Mouse (Mus musculus): ENCODE data around the gene Cdr2l.

Gene Cdr2l

DNA sequence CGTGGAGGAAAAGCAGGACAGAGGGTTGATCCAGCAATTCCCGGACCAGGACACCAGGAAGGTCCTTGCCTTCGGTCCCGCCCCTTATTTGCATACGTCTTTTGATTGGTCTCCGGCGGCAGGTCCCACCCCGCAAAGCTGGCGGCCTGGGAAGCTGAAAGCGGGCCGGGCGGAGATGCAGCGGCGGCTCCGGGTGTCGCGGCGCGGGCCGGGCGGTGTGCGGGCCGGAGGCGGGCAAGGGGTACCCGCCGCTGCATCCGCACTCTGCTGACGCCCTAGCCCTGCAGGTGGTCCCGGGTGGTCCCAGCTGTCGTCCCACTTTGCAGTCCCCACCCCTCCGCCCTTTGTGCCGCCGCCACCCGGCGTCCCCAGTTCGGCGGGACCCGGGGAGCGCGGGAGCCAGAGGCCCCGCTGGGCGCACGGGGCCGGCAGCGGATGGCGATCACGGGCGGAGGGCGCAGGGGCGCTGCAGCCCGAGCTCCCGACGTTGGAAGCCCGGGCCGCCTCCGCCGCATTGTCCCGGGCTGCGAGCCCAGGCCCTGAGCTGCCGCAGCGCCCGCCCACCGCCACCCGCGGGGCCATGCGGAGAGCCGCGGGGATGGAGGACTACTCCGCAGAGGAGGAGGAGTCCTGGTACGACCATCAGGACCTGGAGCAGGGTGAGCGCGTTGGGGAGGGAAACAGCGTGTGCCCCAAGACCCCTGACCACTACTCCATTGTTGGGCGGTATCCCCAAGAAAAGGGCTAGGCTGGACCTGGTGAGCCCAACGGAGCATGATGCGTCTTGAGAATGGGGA lies at the start of gene Cdr2l:
Gene Cdr2l (plus strand): TSS at position 174 of the 797 bp plus-strand sequence.
- DNase-seq (ENCODE audit: low spot score in 2 of 2) = peak; percentile 47 to 59

GRCm38 (mm10) chr11:115334531-115334930 lies 47.2 kb upstream of the Cdr2l start, which contains the start of gene Otop3:
Gene Otop3, plus strand, starts transcription at chr11:115334731.
- DNase-seq (ENCODE audit: low spot score in 2 of 2) = no peak

- DNase-seq (ENCODE audit: low spot score in 2 of 2) = no peak
Measured at GRCm38 (mm10) chr11:115335223-115335622, 46.5 kb upstream of the Cdr2l start.

DNA sequence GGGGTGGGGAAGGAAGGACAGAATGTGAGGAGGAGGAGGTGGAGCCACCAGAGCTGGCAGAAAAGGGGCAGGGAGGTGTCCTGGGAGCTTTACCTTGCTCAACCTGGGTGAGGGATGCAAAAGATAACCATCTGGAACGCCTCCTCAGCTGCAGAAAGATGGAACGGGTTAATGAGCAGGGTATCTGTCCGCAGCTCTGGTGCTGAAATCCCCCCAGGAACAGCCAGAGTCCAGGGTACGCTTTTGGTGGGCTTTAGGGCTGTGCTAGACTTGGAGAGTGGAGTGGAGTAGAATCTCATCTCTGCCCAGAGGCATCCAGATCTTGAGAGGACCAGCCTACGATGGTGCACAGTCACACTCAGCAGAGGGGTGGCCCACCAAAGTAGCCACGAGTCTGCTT lies 45.6 kb upstream of the Cdr2l start:
- DNase-seq (ENCODE audit: low spot score in 2 of 2) = no peak

DNA sequence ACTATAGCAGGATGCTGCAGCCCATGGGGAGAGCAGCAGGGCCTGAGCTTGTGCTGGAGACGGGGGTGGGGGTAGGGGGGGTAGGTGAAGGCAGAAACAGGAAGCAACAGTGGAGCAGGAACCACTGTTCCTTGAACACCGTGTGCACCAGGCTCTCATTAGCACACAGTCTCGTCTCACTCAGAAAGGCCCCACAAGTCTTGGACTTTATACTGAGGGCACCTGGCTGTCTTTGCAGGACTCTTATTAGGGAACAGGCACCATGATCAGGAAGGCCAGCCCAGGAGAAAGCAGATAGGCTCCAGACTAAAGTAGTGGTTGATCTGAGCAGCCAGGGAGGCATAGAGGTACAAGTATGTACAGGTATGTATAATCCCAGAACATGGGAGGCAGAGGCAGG lies 44.4 kb upstream of the Cdr2l start:
- DNase-seq (ENCODE audit: low spot score in 2 of 2) = no peak

- DNase-seq (ENCODE audit: low spot score in 2 of 2) = no peak
Measured at GRCm38 (mm10) chr11:115337826-115338225, 43.9 kb upstream of the Cdr2l start.

- DNase-seq (ENCODE audit: low spot score in 2 of 2) = no peak
Measured at GRCm38 (mm10) chr11:115341246-115341645, 40.5 kb upstream of the Cdr2l start.

- DNase-seq (ENCODE audit: low spot score in 2 of 2) = no peak
Measured at GRCm38 (mm10) chr11:115341866-115342265, 39.9 kb upstream of the Cdr2l start.

- no peak for DNase-seq (ENCODE audit: low spot score in 2 of 2)
Measured at GRCm38 (mm10) chr11:115344967-115345366, 36.7 kb upstream of the Cdr2l start.

DNA sequence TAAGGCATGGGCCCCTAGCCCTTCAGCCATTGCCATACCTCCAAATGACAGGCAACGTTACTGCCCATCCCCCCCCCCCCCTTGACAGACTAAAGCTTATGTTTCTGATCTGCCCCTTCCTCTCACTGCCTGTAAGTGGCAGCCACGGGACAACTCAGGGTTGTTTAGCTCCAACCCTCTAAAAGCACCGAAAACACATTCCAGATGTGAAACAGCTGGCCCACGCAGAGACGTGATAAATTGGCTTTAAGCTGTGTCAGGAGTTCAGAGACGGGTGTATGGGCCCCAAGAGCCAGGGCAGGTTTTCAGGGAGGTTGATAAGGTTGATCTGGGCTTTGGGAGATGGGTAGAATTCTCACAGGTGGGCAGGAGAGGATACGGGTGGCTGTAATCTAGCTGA lies 36.2 kb upstream of the Cdr2l start:
- DNase-seq (ENCODE audit: low spot score in 2 of 2) = no peak

DNA sequence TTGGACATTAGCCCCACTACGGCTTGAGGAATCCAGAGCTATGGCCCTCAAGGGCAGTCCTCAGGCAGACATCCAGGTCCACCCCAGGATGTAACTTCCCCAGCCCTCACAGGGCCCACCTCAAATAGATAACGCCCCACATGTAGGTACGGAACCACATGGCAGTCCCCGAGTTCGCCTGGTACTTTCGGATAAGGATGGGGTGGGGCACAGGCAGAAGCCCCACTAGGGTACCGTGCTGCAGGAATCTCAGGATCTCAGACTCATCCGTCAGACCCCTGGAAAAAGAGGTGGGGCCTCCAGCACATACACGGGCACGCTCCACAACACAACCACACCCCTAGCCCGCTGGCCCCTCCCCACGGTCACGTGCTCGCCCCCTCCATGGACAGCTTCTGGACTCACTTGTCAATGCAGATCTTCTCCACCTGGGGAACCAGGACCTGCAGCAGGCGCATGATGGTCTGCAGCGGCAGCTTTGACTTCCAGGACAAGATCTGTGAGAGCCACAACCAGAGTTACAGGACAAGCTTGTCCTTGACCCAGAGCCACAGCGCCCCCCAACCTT lies 33.0 kb upstream of the Cdr2l start:
- DNase-seq (ENCODE audit: low spot score in 2 of 2) = no peak

GRCm38 (mm10) chr11:115349976-115350375 lies 31.7 kb upstream of the Cdr2l start:
- DNase-seq (ENCODE audit: low spot score in 2 of 2) = no peak

DNA sequence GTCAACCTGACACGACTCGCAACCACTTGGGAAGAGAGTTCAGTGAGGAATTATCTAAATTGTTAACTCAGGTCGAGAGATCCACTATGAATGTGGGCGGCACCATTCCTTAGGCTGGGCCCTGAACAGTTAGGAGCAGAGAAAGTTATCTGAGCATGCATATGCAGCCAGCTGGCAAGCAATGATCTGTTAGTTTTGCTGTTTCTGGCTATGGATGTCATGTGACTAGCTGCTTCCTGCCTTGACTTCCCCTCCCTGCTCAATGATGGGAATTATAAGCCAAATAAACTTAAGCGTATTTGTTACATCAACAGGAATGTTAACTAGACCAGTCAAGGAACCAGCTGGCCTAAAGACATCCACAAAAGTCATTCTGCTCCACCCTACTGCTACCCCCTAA lies 28.3 kb upstream of the Cdr2l start:
- DNase-seq (ENCODE audit: low spot score in 2 of 2) = no peak

GRCm38 (mm10) chr11:115354183-115354582 lies 27.5 kb upstream of the Cdr2l start:
- peak in 1 of 2 experiments; percentile 69 for DNase-seq (ENCODE audit: low spot score in 2 of 2)

DNA sequence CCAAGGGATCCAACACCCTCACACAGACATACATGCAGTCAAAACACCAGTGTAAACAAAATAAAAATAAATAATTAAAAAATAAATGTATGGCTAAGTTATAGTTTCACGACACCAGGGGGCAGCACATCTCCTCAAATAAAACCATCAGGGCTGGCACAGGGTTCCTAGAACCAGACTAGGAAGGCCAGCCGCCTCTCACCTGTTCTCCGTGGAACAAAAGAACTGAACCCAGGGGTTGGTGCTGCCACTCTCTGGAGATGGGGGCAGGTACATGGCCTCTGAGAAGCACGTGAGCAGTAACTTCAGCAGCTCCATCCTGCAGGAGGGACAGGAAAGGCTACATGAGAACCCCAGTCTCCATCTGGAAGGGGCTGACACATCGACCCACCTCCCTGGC lies 23.2 kb upstream of the Cdr2l start:
- DNase-seq (ENCODE audit: low spot score in 2 of 2) = peak; percentile 57 to 81

- DNase-seq (ENCODE audit: low spot score in 2 of 2) = no peak
Measured at GRCm38 (mm10) chr11:115359293-115359692, 22.4 kb upstream of the Cdr2l start.

GRCm38 (mm10) chr11:115359726-115360125 lies 22.0 kb upstream of the Cdr2l start:
- DNase-seq (ENCODE audit: low spot score in 2 of 2) = peak; percentile 29 to 54

- no peak for DNase-seq (ENCODE audit: low spot score in 2 of 2)
Measured at GRCm38 (mm10) chr11:115364136-115364535, 17.6 kb upstream of the Cdr2l start.

GRCm38 (mm10) chr11:115366039-115366705 lies 15.5 kb upstream of the Cdr2l start:
- DNase-seq (ENCODE audit: low spot score in 2 of 2) = no peak

GRCm38 (mm10) chr11:115366706-115367394 lies 14.9 kb upstream of the Cdr2l start:
- peak; percentile 27 to 35 for DNase-seq (ENCODE audit: low spot score in 2 of 2)

DNA sequence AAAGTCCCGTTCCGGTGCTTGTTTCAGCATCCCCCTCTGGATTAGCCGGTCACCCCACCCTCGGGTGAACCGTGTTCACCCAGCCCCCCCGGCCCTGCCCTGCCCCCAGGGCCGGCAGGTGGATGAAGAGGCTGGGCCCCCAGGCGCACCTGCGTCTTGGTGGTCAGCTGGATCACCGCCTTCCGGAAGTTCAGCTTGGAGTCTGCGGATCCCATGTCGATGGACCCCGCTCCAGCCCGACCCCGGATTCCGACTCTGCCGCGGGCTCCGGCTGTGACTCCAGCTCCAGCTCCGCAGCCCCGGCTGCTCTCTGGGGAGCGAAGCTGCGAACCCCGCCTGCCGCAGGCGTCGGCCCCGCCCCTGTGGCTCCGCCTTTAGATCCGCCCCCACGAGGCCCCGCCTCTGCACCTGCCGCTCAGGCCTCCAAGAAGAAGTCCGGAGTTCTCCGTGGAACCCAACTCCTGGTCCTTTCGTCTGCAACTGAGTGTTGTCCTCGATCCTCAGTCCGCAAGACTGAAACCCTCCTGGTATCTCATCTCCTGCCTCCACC lies 14.2 kb upstream of the Cdr2l start, which contains the start of gene Hid1:
Gene Hid1 (minus strand): TSS at position 362 of the 550 bp plus-strand sequence.
- peak; percentile 83 to 89 for DNase-seq (ENCODE audit: low spot score in 2 of 2)

GRCm38 (mm10) chr11:115370368-115370767 lies 11.3 kb upstream of the Cdr2l start:
- no peak for DNase-seq (ENCODE audit: low spot score in 2 of 2)
